Mouse (Mus musculus): ENCODE data around the gene Brpf3.

- TF ChIP-seq CTCF (IDR thresholded peaks at IDR 0.05; ENCODE audit: borderline replicate concordance, control insufficient read depth, extremely low read depth, insufficient read depth, low read length, poor library complexity) (no peak), POLR2A (IDR thresholded peaks at IDR 0.05; ENCODE audit: control insufficient read depth, extremely low read depth, insufficient read depth, low read length, poor library complexity) (no peak)
These were observed 24.0 kb downstream of the Brpf3 start for GRCm38 (mm10) chr17:28824896-28825295.

Measured in thymus, adult 2 months (tissue).